Mouse (Mus musculus): ENCODE results near the gene Gm11032. TPM values are rescaled to one million over a fixed set of nuclear protein-coding genes. Genes with fewer than 3 reads are reported as not detected.

The Gm11032 gene
- polyA plus RNA-seq, 1 experiment from 2014 or later: not detected

GRCm38 (mm10) chr11:4602691-4603441 is 17.0 kb upstream of the Gm11032 start:
- Histone ChIP-seq H3K9ac (no peak overlapping the region), H3K4me1 (peaks cover 14% of the 10 kb centered on the region), H3K27me3 (replicated peaks) (no peaks in the 10 kb centered on the region), H3K36me3 (no peaks in the 10 kb centered on the region), H3K4me3 (no peak overlapping the region), H3K27ac (no peak overlapping the region), H3K4me2 (replicated peaks) (peak overlapping the region; percentile 16; the same call in 1 of the 2 replicates), H3K9me3 (no peaks in the 10 kb centered on the region)
- ATAC-seq (ENCODE audit: low FRiP score, low read depth): peak; percentile 37; the same call in 1 of the 2 replicates
- WGBS: 27% methylated on average over 12 of the region's 12 CpGs

- Histone ChIP-seq H3K4me1 (peaks cover 14% of the 10 kb centered on the region), H3K27me3 (replicated peaks) (no peaks in the 10 kb centered on the region), H3K4me2 (replicated peaks) (no peak overlapping the region), H3K27ac (no peak overlapping the region), H3K36me3 (no peaks in the 10 kb centered on the region), H3K9ac (no peak overlapping the region), H3K9me3 (no peaks in the 10 kb centered on the region), H3K4me3 (no peak overlapping the region)
- WGBS: 10% methylated on average over 6 of the region's 6 CpGs
- ATAC-seq (ENCODE audit: low FRiP score, low read depth): no peak
Observed at GRCm38 (mm10) chr11:4604441-4604840, 15.4 kb upstream of the Gm11032 start.

GRCm38 (mm10) chr11:4605414-4605813 is 14.5 kb upstream of the Gm11032 start:
- Histone ChIP-seq H3K36me3 (no peaks in the 10 kb centered on the region), H3K4me2 (replicated peaks) (no peak overlapping the region), H3K27ac (no peak overlapping the region), H3K27me3 (replicated peaks) (no peaks in the 10 kb centered on the region), H3K9me3 (no peaks in the 10 kb centered on the region), H3K4me1 (peaks cover 14% of the 10 kb centered on the region), H3K4me3 (no peak overlapping the region), H3K9ac (no peak overlapping the region)
- ATAC-seq (ENCODE audit: low FRiP score, low read depth): no peak
- WGBS: 53% methylated on average over 7 of the region's 7 CpGs

GRCm38 (mm10) chr11:4606541-4606940 is 13.3 kb upstream of the Gm11032 start:
- Histone ChIP-seq H3K27me3 (replicated peaks) (no peaks in the 10 kb centered on the region), H3K4me1 (peaks cover 14% of the 10 kb centered on the region), H3K27ac (no peak overlapping the region), H3K9ac (no peak overlapping the region), H3K4me2 (replicated peaks) (no peak overlapping the region), H3K4me3 (no peak overlapping the region), H3K36me3 (no peaks in the 10 kb centered on the region), H3K9me3 (no peaks in the 10 kb centered on the region)
- WGBS: 78% methylated on average over 1 of the region's 1 CpGs
- ATAC-seq (ENCODE audit: low FRiP score, low read depth): no peak

GRCm38 (mm10) chr11:4611904-4612303 is 8.0 kb upstream of the Gm11032 start:
- Histone ChIP-seq H3K27ac (no peak overlapping the region), H3K9me3 (no peaks in the 10 kb centered on the region), H3K9ac (no peak overlapping the region), H3K4me1 (no peaks in the 10 kb centered on the region), H3K4me2 (replicated peaks) (no peak overlapping the region), H3K36me3 (no peaks in the 10 kb centered on the region), H3K4me3 (no peak overlapping the region), H3K27me3 (replicated peaks) (no peaks in the 10 kb centered on the region)
- no peak for ATAC-seq (ENCODE audit: low FRiP score, low read depth)
- WGBS: 73% methylated on average over 2 of the region's 2 CpGs

GRCm38 (mm10) chr11:4620501-4621108 is 738 bp downstream of the Gm11032 start:
- Histone ChIP-seq H3K36me3 (no peaks in the 10 kb centered on the region), H3K9ac (no peak overlapping the region), H3K4me1 (no peaks in the 10 kb centered on the region), H3K9me3 (no peaks in the 10 kb centered on the region), H3K4me2 (replicated peaks) (no peak overlapping the region), H3K27ac (no peak overlapping the region), H3K27me3 (replicated peaks) (no peaks in the 10 kb centered on the region), H3K4me3 (no peak overlapping the region)
- no peak for ATAC-seq (ENCODE audit: low FRiP score, low read depth)
- WGBS: 74% methylated on average over 13 of the region's 13 CpGs

GRCm38 (mm10) chr11:4621866-4622265 is 2.0 kb downstream of the Gm11032 start:
- WGBS: 76% methylated on average over 4 of the region's 4 CpGs
- H3K9ac ChIP-seq: no peak overlapping the region
- no peak for ATAC-seq (ENCODE audit: low FRiP score, low read depth)

GRCm38 (mm10) chr11:4622442-4622986 is 2.6 kb downstream of the Gm11032 start:
- Histone ChIP-seq H3K4me2 (replicated peaks) (no peak overlapping the region), H3K4me3 (no peak overlapping the region), H3K27me3 (replicated peaks) (no peaks in the 10 kb centered on the region), H3K9ac (no peak overlapping the region), H3K9me3 (no peaks in the 10 kb centered on the region), H3K36me3 (no peaks in the 10 kb centered on the region), H3K27ac (no peak overlapping the region), H3K4me1 (no peaks in the 10 kb centered on the region)
- WGBS: 75% methylated on average over 7 of the region's 7 CpGs
- ATAC-seq (ENCODE audit: low FRiP score, low read depth): no peak

More at GRCm38 (mm10) chr11:4621866-4622265, 2.0 kb downstream of the Gm11032 start:
- no peaks in the 10 kb centered on the region for H3K36me3 ChIP-seq
- no peak overlapping the region for H3K4me2 ChIP-seq (replicated peaks)
- no peaks in the 10 kb centered on the region for H3K4me1 ChIP-seq
- H3K9me3 ChIP-seq: no peaks in the 10 kb centered on the region
- no peak overlapping the region for H3K27ac ChIP-seq
- no peak overlapping the region for H3K4me3 ChIP-seq
- no peaks in the 10 kb centered on the region for H3K27me3 ChIP-seq (replicated peaks)

- Histone ChIP-seq H3K4me1 (no peaks in the 10 kb centered on the region), H3K4me3 (no peak overlapping the region), H3K9me3 (no peaks in the 10 kb centered on the region), H3K27ac (no peak overlapping the region), H3K9ac (no peak overlapping the region), H3K27me3 (replicated peaks) (no peaks in the 10 kb centered on the region), H3K4me2 (replicated peaks) (no peak overlapping the region), H3K36me3 (no peaks in the 10 kb centered on the region)
- WGBS: 64% methylated on average over 5 of the region's 5 CpGs
- ATAC-seq (ENCODE audit: low FRiP score, low read depth): no peak
Observed at GRCm38 (mm10) chr11:4622997-4623396, 3.1 kb downstream of the Gm11032 start.

GRCm38 (mm10) chr11:4625931-4626330 is 6.1 kb downstream of the Gm11032 start:
- no peak for ATAC-seq (ENCODE audit: low FRiP score, low read depth)
- 79% methylated on average over 7 of the region's 7 CpGs for WGBS
- no peak overlapping the region for H3K4me2 ChIP-seq (replicated peaks)
- H3K9me3 ChIP-seq: no peaks in the 10 kb centered on the region
- H3K9ac ChIP-seq: no peak overlapping the region
- no peaks in the 10 kb centered on the region for H3K27me3 ChIP-seq (replicated peaks)
- H3K4me3 ChIP-seq: no peak overlapping the region
- no peaks in the 10 kb centered on the region for H3K4me1 ChIP-seq
- H3K36me3 ChIP-seq: no peaks in the 10 kb centered on the region
- H3K27ac ChIP-seq: no peak overlapping the region

- no peak overlapping the region for H3K27ac ChIP-seq
- H3K36me3 ChIP-seq: no peaks in the 10 kb centered on the region
- no peaks in the 10 kb centered on the region for H3K27me3 ChIP-seq (replicated peaks)
- H3K9me3 ChIP-seq: no peaks in the 10 kb centered on the region
- no peak overlapping the region for H3K4me3 ChIP-seq
- WGBS: 86% methylated on average over 7 of the region's 7 CpGs
- no peak overlapping the region for H3K9ac ChIP-seq
- H3K4me2 ChIP-seq (replicated peaks): no peak overlapping the region
- no peaks in the 10 kb centered on the region for H3K4me1 ChIP-seq
- ATAC-seq (ENCODE audit: low FRiP score, low read depth): no peak
Observed at GRCm38 (mm10) chr11:4627636-4628035, 7.8 kb downstream of the Gm11032 start.

- no peak overlapping the region for H3K4me3 ChIP-seq
- H3K9me3 ChIP-seq: no peaks in the 10 kb centered on the region
- H3K36me3 ChIP-seq: no peaks in the 10 kb centered on the region
- no peak overlapping the region for H3K4me2 ChIP-seq (replicated peaks)
- H3K4me1 ChIP-seq: no peaks in the 10 kb centered on the region
- no peak for ATAC-seq (ENCODE audit: low FRiP score, low read depth)
- 51% methylated on average over 8 of the region's 8 CpGs for WGBS
- H3K27me3 ChIP-seq (replicated peaks): no peaks in the 10 kb centered on the region
- H3K9ac ChIP-seq: no peak overlapping the region
- H3K27ac ChIP-seq: no peak overlapping the region
Observed at GRCm38 (mm10) chr11:4629861-4630280, 10.0 kb downstream of the Gm11032 start.

All from neural tube, embryonic 12.5 days (tissue).